Mouse (Mus musculus): ENCODE measurements around the gene Riox2.
"Not testable (repeated sequence)": the region's sequence is repeated elsewhere in the genome, so short reads cannot be mapped to it uniquely, and the experiment has no call there.

Gene Riox2

GRCm38 (mm10) chr16:59471637-59472278 lies at the start of gene Riox2:
Riox2 (plus strand) TSS chr16:59471775.
- ATAC-seq (ENCODE audit: low TSS enrichment): peak; percentile 94

- peak; percentile 93 for ATAC-seq (ENCODE audit: low TSS enrichment)
Measured at GRCm38 (mm10) chr16:59427960-59428359, 43.6 kb upstream of the Riox2 start.

GRCm38 (mm10) chr16:59433181-59433580 lies 38.4 kb upstream of the Riox2 start:
- no peak for ATAC-seq (ENCODE audit: low TSS enrichment)

GRCm38 (mm10) chr16:59444880-59445559 lies 26.6 kb upstream of the Riox2 start:
- no peak for ATAC-seq (ENCODE audit: low TSS enrichment)

GRCm38 (mm10) chr16:59448181-59448580 lies 23.4 kb upstream of the Riox2 start:
- ATAC-seq (ENCODE audit: low TSS enrichment): no peak

- no peak for ATAC-seq (ENCODE audit: low TSS enrichment)
Measured at GRCm38 (mm10) chr16:59449092-59449491, 22.5 kb upstream of the Riox2 start.

GRCm38 (mm10) chr16:59451813-59452212 lies 19.8 kb upstream of the Riox2 start:
- ATAC-seq (ENCODE audit: low TSS enrichment): no peak

- not testable (repeated sequence) for ATAC-seq (ENCODE audit: low TSS enrichment)
Measured at GRCm38 (mm10) chr16:59459259-59459861, 12.2 kb upstream of the Riox2 start.

- ATAC-seq (ENCODE audit: low TSS enrichment): no peak
Measured at GRCm38 (mm10) chr16:59463567-59463966, 8.0 kb upstream of the Riox2 start.

- no peak for ATAC-seq (ENCODE audit: low TSS enrichment)
Measured at GRCm38 (mm10) chr16:59463973-59464372, 7.6 kb upstream of the Riox2 start.

- no peak for ATAC-seq (ENCODE audit: low TSS enrichment)
Measured at GRCm38 (mm10) chr16:59469846-59470245, 1.7 kb upstream of the Riox2 start.

GRCm38 (mm10) chr16:59472546-59472945 lies 971 bp downstream of the Riox2 start:
- ATAC-seq (ENCODE audit: low TSS enrichment): no peak

GRCm38 (mm10) chr16:59474788-59475187 lies 3.2 kb downstream of the Riox2 start:
- peak; percentile 73 for ATAC-seq (ENCODE audit: low TSS enrichment)

- no peak for ATAC-seq (ENCODE audit: low TSS enrichment)
Measured at GRCm38 (mm10) chr16:59477955-59478354, 6.4 kb downstream of the Riox2 start.

- no peak for ATAC-seq (ENCODE audit: low TSS enrichment)
Measured at GRCm38 (mm10) chr16:59487239-59487638, 15.7 kb downstream of the Riox2 start.

GRCm38 (mm10) chr16:59487975-59488548 lies 16.5 kb downstream of the Riox2 start:
- no peak for ATAC-seq (ENCODE audit: low TSS enrichment)

GRCm38 (mm10) chr16:59493199-59493598 lies 21.6 kb downstream of the Riox2 start:
- peak; percentile 47 for ATAC-seq (ENCODE audit: low TSS enrichment)

- ATAC-seq (ENCODE audit: low TSS enrichment): no peak
Measured at GRCm38 (mm10) chr16:59497947-59498346, 26.4 kb downstream of the Riox2 start.

- ATAC-seq (ENCODE audit: low TSS enrichment): no peak
Measured at GRCm38 (mm10) chr16:59499180-59499579, 27.6 kb downstream of the Riox2 start.

- no peak for ATAC-seq (ENCODE audit: low TSS enrichment)
Measured at GRCm38 (mm10) chr16:59509830-59510229, 38.3 kb downstream of the Riox2 start.

- ATAC-seq (ENCODE audit: low TSS enrichment): no peak
Measured at GRCm38 (mm10) chr16:59515169-59515568, 43.6 kb downstream of the Riox2 start.

GRCm38 (mm10) chr16:59516965-59517364 lies 45.4 kb downstream of the Riox2 start:
- no peak for ATAC-seq (ENCODE audit: low TSS enrichment)
